Mouse (Mus musculus) midbrain, embryonic 13.5 days (tissue): ENCODE measurements at regions not wholly inside any gene's neighbourhood (a gene's known extent, or its start where the extent isn't known, plus 50 kb on each side); places are given as distances from the start of the nearest gene placed in this dataset.

Experiments
- ATAC-seq: fragments of 200-750 bp; cut with Nextera tagmentation; 2 replicates; pipeline ENCODE4 v1.8.0; 2017; ENCODE audit warnings: mild to moderate bottlenecking, moderate TSS enrichment, moderate library complexity
- H3K27ac ChIP-seq: fragments of 300-500 bp; sonication (generic); 2 replicates; pipeline ENCODE4 v1.5.1; 2015; ENCODE audit warnings: inconsistent platforms, mild to moderate bottlenecking, moderate library complexity
- H3K27me3 ChIP-seq: fragments of 300-500 bp; sonication (generic); 2 replicates; pipeline ENCODE4 v1.6.1; 2015; ENCODE audit warnings: mild to moderate bottlenecking, inconsistent platforms
- H3K36me3 ChIP-seq: fragments of 300-500 bp; sonication (generic); 2 replicates; pipeline ENCODE4 v1.6.1; 2015; ENCODE audit warnings: mild to moderate bottlenecking, inconsistent platforms
- H3K4me1 ChIP-seq: fragments of 300-500 bp; sonication (generic); replicated peaks from 2 replicates; pipeline ENCODE4 v1.6.1; 2015; ENCODE audit warnings: inconsistent platforms
- H3K4me2 ChIP-seq: fragments of 300-500 bp; sonication (generic); replicated peaks from 2 replicates; pipeline ENCODE4 v1.6.1; 2015; ENCODE audit warnings: moderate library complexity, mild to moderate bottlenecking, inconsistent platforms
- H3K4me3 ChIP-seq: fragments of 300-500 bp; sonication (generic); replicated peaks from 2 replicates; pipeline ENCODE4 v1.5.1; 2015; ENCODE audit warnings: mild to moderate bottlenecking, inconsistent platforms
- H3K9ac ChIP-seq: fragments of 300-500 bp; sonication (generic); replicated peaks from 2 replicates; pipeline ENCODE4 v1.6.1; 2015; ENCODE audit warnings: mild to moderate bottlenecking, inconsistent platforms
- H3K9me3 ChIP-seq: fragments of 300-500 bp; sonication (generic); 2 replicates; pipeline ENCODE4 v1.6.1; 2016; ENCODE audit warnings: mild to moderate bottlenecking, inconsistent platforms
- WGBS: fragments of 180-500 bp; shearing (Covaris S2); methylation state at CpG from one replicate; pipeline ENCODE4 v1.1.7; 2015; 5-methylcytosine and 5-hydroxymethylcytosine counted together

DNA sequence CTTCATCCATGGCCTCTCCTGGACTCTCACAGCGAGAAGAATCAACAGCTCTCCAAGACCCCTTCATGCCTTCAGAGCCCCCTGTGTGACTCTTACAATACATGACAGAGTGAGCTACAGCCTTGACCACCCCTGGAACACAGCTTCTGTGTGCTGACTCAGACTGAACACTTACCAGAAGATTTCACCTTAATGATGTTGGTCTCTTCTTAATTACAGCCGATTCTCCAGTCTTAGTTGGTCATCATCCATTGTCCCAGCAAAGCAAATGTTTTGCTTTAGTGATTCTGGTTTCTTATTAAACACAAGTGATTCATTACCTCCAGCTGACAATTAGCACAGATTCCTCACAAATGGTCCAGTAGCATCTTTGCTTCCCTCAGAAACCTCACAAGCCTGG lies 134.0 kb upstream of the Inhba start:
- H3K27ac ChIP-seq, result no peak overlapping the region
- no peak for ATAC-seq
- whole genome bisulfite sequencing, result 98% methylated on average over 2 of the region's 2 CpGs

DNA sequence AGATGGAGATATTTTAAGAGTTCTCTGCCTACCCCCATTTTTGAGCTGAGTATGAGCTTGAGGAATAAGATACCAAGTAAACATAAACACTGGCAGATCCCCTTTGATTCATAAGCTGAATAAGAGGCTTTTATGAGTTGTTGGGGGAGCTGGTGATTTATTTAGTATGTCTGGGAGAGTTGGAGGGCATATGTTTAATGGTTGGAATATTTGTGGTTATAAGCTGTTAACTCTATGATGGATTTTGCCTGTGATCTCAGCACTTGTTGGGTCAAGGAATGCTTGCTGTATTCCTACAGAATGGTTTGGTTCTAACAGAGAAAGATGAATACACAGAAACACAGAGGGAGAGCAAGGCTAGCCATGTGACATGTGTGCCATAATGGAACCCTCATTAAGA lies 132.1 kb upstream of the Inhba start:
- Histone ChIP-seq H3K4me2 (no peak overlapping the region), H3K36me3 (no peaks in the 10 kb centered on the region), H3K4me1 (no peaks in the 10 kb centered on the region), H3K27me3 (no peaks in the 10 kb centered on the region), H3K9me3 (no peaks in the 10 kb centered on the region), H3K27ac (no peak overlapping the region), H3K9ac (no peak overlapping the region), H3K4me3 (no peak overlapping the region)
- no peak for ATAC-seq

More for the DNA sequence above, 134.0 kb upstream of the Inhba start:
- Histone ChIP-seq H3K36me3 (no peaks in the 10 kb centered on the region), H3K4me2 (no peak overlapping the region), H3K4me3 (no peak overlapping the region), H3K9me3 (no peaks in the 10 kb centered on the region), H3K27me3 (no peaks in the 10 kb centered on the region), H3K4me1 (no peaks in the 10 kb centered on the region), H3K9ac (no peak overlapping the region)

DNA sequence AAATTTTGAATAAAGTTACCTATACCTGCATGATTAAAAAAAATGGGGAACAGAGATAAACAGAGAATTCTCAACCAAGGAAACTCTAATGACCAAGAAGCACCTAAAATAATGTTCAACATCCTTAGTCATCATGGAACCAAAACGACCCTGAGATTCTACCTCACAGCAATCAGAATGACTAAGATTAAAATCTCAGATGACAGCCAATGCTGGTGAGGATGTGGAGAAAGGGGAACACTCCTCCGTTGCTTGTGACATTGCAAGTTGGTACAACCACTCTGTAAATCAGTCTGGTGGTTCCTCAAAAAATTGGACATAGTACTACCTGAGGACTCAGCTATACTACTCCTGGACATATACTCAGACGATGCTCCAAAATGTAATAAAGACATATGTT lies 120.9 kb upstream of the Inhba start:
- Histone ChIP-seq H3K4me2 (no peak overlapping the region), H3K4me3 (no peak overlapping the region), H3K9ac (no peak overlapping the region), H3K9me3 (no peaks in the 10 kb centered on the region), H3K27ac (no peak overlapping the region), H3K36me3 (no peaks in the 10 kb centered on the region), H3K4me1 (no peaks in the 10 kb centered on the region), H3K27me3 (no peaks in the 10 kb centered on the region)
- 85% methylated on average over 3 of the region's 3 CpGs for WGBS
- no peak for ATAC-seq

DNA sequence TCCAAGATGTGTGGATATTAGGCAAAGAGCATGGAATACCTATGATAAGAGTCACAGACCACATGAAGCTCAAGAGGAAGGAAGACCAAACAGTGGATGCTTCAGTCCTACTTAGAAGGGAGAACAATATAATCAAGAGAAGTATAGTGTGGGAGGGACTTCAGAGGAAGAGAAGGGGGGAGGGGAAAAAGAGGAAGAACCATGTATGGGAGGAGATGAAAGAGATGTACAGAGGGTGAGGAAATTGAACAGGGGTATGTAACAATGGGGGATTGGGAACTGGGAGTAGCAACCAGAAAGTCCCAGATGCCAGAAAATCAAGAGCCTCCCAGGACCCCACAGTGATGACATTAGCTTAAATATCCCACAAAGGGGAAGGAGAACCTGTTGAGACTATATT lies 120.2 kb upstream of the Inhba start:
- ATAC-seq, result no peak

DNA sequence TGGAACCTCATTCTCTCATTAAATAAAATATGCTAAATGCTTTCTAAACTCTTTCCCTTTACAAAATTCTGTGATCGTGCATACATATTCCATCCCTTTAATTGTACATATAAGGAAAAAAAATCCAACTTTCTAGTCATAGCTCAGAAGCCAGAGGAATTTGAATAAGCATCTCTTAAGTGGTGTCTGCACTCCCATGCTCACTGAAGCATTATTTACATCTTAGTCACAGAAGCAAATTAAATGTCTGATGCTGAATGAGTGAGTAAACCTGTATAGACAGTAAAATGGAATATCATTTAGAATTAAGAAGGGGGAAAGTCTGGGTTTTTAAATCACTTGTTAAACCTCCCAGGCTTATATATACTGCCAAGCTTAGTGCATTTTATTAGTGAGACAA lies 113.5 kb upstream of the Inhba start:
- no peak overlapping the region for H3K4me2 ChIP-seq
- H3K27ac ChIP-seq, result no peak overlapping the region
- H3K9me3 ChIP-seq, result no peaks in the 10 kb centered on the region
- H3K4me1 ChIP-seq, result peaks cover 6% of the 10 kb centered on the region; the same call in 1 of the 2 replicates
- H3K9ac ChIP-seq, result no peak overlapping the region
- H3K36me3 ChIP-seq, result no peaks in the 10 kb centered on the region
- H3K4me3 ChIP-seq, result no peak overlapping the region
- WGBS, result 88% methylated on average over 1 of the region's 1 CpGs
- no peak for ATAC-seq
- no peaks in the 10 kb centered on the region for H3K27me3 ChIP-seq

More for the DNA sequence above, 120.2 kb upstream of the Inhba start:
- Histone ChIP-seq H3K9me3 (no peaks in the 10 kb centered on the region), H3K4me1 (no peaks in the 10 kb centered on the region), H3K4me3 (no peak overlapping the region), H3K27me3 (no peaks in the 10 kb centered on the region), H3K4me2 (no peak overlapping the region), H3K9ac (no peak overlapping the region), H3K27ac (no peak overlapping the region), H3K36me3 (no peaks in the 10 kb centered on the region)

DNA sequence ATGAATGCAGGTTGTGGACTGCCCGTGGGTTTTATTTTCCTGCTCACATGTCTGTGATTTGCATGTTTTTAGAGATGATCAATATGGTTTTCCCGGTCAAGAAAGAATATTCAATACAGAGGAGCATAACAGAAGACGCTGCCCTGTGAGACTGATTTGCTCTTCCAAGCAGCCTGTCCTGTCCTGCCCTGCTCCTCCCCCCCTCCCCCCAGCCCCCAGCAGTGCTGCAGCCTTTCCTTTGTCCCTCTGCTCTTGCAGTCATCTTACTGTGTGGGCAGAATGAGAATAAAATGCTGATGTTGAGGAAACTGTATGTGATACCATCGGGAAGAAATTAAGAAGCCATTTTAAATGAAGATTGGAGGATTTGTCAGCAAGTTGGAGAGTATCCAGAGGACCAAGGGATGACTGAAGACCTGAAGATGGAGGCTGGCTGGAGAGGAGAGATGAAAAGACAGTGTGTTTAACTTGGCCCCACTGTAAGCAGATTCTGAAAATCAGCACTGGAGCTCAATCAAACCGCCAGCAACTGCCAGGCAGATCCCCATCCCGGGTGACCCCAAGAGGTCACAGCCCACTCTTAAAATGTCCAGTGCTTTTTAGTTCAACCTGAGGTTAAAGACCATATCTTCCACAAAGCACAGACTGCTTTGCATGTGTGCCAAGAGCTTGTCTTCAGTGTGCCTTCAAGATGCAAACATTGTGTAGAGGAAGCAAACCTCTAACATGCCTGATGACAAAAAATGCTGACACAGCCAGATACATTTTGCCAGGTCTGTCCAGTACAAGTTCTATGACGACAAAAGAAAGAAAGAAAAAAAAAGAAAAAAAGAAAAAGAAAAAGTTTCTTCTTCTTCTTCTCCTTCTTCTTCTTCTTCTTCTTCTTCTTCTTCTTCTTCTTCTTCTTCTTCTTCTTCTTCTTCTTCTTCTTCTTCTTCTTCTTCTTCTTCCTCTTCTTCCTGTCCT lies 109.7 kb upstream of the Inhba start:
- Histone ChIP-seq H3K27ac (no peak overlapping the region), H3K27me3 (no peaks in the 10 kb centered on the region), H3K36me3 (no peaks in the 10 kb centered on the region), H3K9me3 (no peaks in the 10 kb centered on the region), H3K4me1 (peaks cover 6% of the 10 kb centered on the region; the same call in 1 of the 2 replicates), H3K9ac (no peak overlapping the region), H3K4me3 (no peak overlapping the region), H3K4me2 (no peak overlapping the region)
- WGBS, result 48% methylated on average over 7 of the region's 7 CpGs
- peak; percentile 72; the same call in 1 of the 2 replicates for ATAC-seq

DNA sequence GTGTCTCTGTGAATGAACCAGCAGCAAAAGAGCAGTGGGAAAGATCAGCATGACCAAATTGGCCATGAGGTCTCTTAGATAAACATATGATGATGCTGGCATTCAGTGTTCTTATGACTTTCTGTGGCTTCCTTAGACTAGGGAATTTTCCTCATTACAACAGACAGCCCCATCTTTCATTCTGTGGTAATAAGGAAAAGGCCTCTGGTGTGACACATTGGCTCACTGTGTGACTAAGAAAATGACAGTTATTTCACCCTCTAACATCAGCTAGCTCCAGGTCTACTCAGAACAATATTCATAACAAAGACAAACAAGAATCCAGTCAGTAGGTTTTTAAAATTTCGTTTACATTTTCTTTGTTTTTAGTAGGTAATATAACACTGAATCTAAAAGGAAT lies 103.8 kb upstream of the Inhba start:
- no peak overlapping the region for H3K4me3 ChIP-seq
- H3K4me1 ChIP-seq, result no peaks in the 10 kb centered on the region
- H3K9me3 ChIP-seq, result no peaks in the 10 kb centered on the region
- H3K4me2 ChIP-seq, result no peak overlapping the region
- 69% methylated on average over 1 of the region's 1 CpGs for WGBS
- no peak overlapping the region for H3K27ac ChIP-seq
- H3K27me3 ChIP-seq, result no peaks in the 10 kb centered on the region
- H3K9ac ChIP-seq, result no peak overlapping the region
- no peaks in the 10 kb centered on the region for H3K36me3 ChIP-seq
- ATAC-seq, result no peak

DNA sequence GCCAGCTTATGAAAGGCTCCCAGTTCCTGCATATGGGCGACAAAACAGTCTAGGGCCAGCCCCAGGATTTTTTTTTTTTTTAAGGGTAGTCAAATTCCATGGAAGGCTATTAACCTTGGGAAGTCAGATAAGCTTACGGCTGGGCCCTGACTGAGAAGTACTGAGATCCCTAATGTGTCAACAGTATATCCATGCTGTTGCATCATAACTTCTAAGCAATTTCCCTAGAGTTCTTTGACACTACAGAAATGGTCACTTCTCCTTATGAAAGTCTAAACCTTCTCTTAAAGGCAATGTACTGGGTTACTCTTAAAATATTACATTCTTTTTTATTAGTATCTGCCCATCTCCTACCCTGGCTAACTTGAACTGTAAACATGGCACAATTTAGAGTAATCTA lies 101.1 kb upstream of the Inhba start:
- Histone ChIP-seq H3K36me3 (no peaks in the 10 kb centered on the region), H3K27ac (no peak overlapping the region), H3K9ac (no peak overlapping the region), H3K27me3 (no peaks in the 10 kb centered on the region), H3K4me2 (no peak overlapping the region), H3K9me3 (no peaks in the 10 kb centered on the region), H3K4me1 (no peaks in the 10 kb centered on the region), H3K4me3 (no peak overlapping the region)
- WGBS, result 80% methylated on average over 2 of the region's 2 CpGs
- no peak for ATAC-seq

DNA sequence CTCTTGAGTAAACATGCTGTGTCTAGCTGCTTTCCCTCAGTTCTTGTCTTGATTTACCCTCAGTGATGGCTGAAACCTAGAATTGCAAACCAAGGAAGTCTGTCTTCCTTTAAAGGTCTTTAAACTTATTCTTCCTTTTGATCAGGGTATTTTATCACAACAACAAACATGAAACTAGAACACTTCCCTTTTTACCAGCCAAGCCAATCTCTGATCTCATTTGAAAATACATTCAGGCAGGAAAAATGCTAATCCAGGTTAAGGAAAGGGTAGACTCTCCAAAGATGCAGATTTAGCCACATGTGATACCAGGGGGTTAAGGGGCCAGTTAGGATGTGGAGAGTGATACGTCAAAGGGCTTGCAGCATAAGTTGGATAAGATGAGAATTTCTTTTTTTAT lies 100.4 kb upstream of the Inhba start:
- Histone ChIP-seq H3K27ac (no peak overlapping the region), H3K27me3 (no peaks in the 10 kb centered on the region), H3K9me3 (no peaks in the 10 kb centered on the region), H3K4me3 (no peak overlapping the region), H3K36me3 (no peaks in the 10 kb centered on the region), H3K4me2 (no peak overlapping the region), H3K4me1 (no peaks in the 10 kb centered on the region), H3K9ac (no peak overlapping the region)
- WGBS, result 86% methylated on average over 1 of the region's 1 CpGs
- no peak for ATAC-seq

DNA sequence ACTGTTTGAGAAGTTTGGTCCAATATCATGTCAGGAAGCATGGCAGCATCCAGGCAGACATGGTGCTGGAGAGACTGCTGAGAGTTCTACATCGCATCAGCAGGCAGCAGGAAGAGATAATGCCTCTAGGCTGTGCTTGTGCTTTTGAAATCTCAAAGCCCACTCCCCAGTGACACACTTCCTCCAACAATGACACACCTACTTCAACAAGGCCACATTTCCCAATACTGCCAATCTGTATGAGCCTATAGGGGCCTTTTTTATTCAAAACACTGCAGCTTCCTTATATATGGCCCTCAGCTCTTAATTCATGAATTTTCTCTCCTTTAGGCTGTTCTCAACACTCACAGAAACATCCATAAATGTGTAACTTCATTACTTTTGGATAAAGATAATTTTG lies 97.4 kb upstream of the Inhba start:
- Histone ChIP-seq H3K27me3 (no peaks in the 10 kb centered on the region), H3K36me3 (no peaks in the 10 kb centered on the region), H3K9me3 (no peaks in the 10 kb centered on the region), H3K27ac (no peak overlapping the region), H3K4me1 (no peaks in the 10 kb centered on the region), H3K4me2 (no peak overlapping the region), H3K9ac (no peak overlapping the region), H3K4me3 (no peak overlapping the region)
- WGBS, result 88% methylated on average over 1 of the region's 1 CpGs
- no peak for ATAC-seq

DNA sequence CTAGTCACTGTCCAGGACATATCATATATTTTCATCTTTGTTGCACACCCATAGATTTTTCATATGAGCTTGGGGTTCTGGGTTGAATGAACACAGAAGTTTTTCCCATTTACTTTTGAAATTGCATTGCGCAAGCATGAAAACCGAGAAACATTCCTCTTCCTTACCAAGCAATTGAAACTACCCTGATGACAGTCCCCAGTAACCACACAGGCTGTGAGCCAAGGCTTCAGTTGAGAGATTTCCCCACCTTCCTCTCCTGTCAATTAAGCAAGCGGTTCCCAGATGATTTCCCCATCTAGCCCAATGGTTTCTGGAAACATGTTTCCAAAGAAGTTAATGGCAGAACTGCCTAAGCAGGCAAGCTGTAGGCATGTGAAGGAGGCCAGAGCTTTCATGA lies 81.8 kb upstream of the Inhba start:
- Histone ChIP-seq H3K9me3 (0 out of 2 replicates have a peak, but pooled peaks cover 3% of the 10 kb centered on the region), H3K36me3 (no peaks in the 10 kb centered on the region), H3K27ac (no peak overlapping the region), H3K4me2 (no peak overlapping the region), H3K4me1 (no peaks in the 10 kb centered on the region), H3K9ac (no peak overlapping the region), H3K4me3 (no peak overlapping the region), H3K27me3 (no peaks in the 10 kb centered on the region)
- ATAC-seq, result no peak
- 86% methylated on average over 3 of the region's 3 CpGs for WGBS

DNA sequence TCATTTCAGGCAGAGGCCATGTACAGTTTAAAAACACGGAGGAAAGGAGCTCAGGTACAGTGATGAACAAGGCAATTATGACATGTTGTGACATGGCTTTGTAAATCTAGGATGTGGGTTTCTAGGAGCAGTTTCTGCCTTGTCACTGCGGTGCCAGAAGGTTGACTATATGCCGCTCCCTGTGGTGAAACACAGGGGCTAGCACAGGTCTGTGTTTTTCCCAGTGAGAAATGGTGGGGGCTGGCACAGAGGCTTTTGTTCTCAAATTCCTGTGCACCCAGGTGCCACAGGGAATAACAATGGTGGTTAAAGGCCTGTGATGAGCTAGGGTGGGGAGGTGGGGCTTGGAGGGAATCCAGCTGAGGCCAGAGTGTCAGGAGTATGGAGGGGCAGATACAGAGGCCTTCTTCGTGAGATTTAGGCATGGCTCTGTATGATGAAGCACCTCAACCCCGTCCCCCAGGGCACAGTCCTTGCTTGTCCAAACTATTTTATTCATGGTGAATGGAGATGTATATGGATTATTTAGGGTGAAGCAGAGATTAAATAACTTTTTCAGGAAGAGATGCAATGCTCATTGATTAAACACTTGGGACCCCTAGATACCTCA lies 80.0 kb upstream of the Inhba start:
- Histone ChIP-seq H3K4me1 (no peaks in the 10 kb centered on the region), H3K27me3 (no peaks in the 10 kb centered on the region), H3K27ac (no peak overlapping the region), H3K9ac (no peak overlapping the region), H3K9me3 (0 out of 2 replicates have a peak, but pooled peaks cover 3% of the 10 kb centered on the region), H3K36me3 (no peaks in the 10 kb centered on the region), H3K4me3 (no peak overlapping the region), H3K4me2 (no peak overlapping the region)
- WGBS, result 34% methylated on average over 5 of the region's 5 CpGs
- 0 out of 2 replicates have a peak, but pooled peaks have one; percentile 14 for ATAC-seq
